Mouse (Mus musculus) E14TG2a.4 (cell line): ENCODE results near the gene Hsd3b5.

Experiments
- CTCF ChIP-seq: conservative IDR thresholded peaks from 2 replicates; pipeline ENCODE4 v1.5.1; 2014; ENCODE audit warnings: low read length
- NANOG ChIP-seq: IDR thresholded peaks from 2 replicates; pipeline ENCODE4 v1.6.1; 2014; ENCODE audit warnings: borderline replicate concordance, low read length, mixed read lengths
- POU5F1 ChIP-seq: IDR thresholded peaks from 2 replicates; pipeline ENCODE4 v1.6.1; 2014; ENCODE audit warnings: low read length, borderline replicate concordance

DNA sequence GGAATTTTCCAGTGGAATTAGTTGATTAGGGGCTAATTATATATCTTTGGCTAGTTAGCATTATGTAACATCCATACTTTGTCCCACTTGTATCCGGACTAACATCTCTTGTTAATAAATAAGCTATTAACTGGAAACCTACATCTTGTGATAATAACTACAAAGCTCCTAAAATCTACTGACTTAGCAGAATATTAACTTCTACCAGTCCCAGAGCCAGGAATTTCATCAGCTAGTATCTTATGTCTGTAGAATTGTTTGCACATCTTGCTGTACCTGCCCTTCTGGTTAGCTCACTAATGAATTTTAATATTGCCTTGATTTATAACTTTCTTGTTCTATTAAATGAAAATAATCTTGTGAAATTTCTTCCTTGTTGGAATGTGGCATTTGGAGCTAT lies 5.1 kb upstream of the Hsd3b5 start:
- TF ChIP-seq CTCF: no peak
- TF ChIP-seq NANOG: no peak
- TF ChIP-seq POU5F1: no peak
